Mouse (Mus musculus): ENCODE measurements at regions not wholly inside any gene's neighbourhood (a gene's known extent, or its start where the extent isn't known, plus 50 kb on each side); places are given as distances from the start of the nearest gene placed in this dataset.

DNA sequence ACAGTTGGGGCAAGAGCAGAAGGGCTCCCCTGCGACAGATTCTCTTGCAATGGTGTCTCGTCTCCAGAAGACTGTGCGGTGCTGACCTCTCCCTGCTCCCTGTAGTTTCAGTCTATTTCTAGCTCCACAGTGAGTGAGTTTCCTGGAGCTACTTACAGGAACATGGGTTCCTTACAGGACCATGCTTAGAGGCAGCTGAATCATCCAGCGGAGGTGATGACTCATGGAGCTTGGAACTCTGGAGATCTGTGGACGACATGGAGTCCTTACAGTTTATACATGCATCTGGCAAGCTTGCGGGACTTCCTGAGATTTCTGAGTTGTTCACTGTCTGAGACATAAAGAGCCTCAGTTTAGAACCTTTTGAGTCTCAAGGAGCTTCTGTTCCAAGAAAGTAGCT, 50.0 kb upstream of the Nt5e start:
- DNase-seq (ENCODE audit: low spot score in 2 of 2): no peak

Measured in gastrocnemius, postnatal 4 days (tissue).